Mouse (Mus musculus): ENCODE measurements around the gene Dnase2a.

GRCm38 (mm10) chr8:84933767-84934559 is 25.6 kb downstream of the Dnase2a start:
- no peak for TF ChIP-seq EP300 (IDR thresholded peaks at IDR 0.05; ENCODE audit: low read depth)
- TF ChIP-seq CTCF (IDR thresholded peaks at IDR 0.05; ENCODE audit: low read depth), result no peak
